Mouse (Mus musculus) intestine, embryonic 14.5 days (tissue): Measurements from ENCODE around the gene Sema4c. TPM values are rescaled to one million over a fixed set of nuclear protein-coding genes. Genes with fewer than 3 reads are reported as not detected.

Experiments used
- ATAC-seq: fragments of 200-750 bp; cut with Nextera tagmentation; replicated peaks from 2 replicates; pipeline ENCODE4 v1.8.0; 2017; ENCODE audit warnings: low read depth, moderate number of reproducible peaks, moderate TSS enrichment, moderate library complexity; ENCODE audit not compliant: low FRiP score, low TSS enrichment
- DNase-seq: peaks from one replicate; pipeline ENCODE4 v3.0.0-alpha.2; 2018; ENCODE audit warnings: low spot score
- H3K27ac ChIP-seq: fragments of 300-500 bp; sonication (generic); 2 replicates; pipeline ENCODE4 v1.5.1; 2014; ENCODE audit warnings: low read depth, mild to moderate bottlenecking, control low read depth
- H3K27me3 ChIP-seq: fragments of 300-500 bp; sonication (generic); replicated peaks from 2 replicates; pipeline ENCODE4 v1.6.1; 2014; ENCODE audit warnings: low read length, control low read depth; ENCODE audit not compliant: control insufficient read depth, insufficient read depth
- H3K36me3 ChIP-seq: fragments of 300-500 bp; sonication (generic); 2 replicates; pipeline ENCODE4 v1.6.1; 2014; ENCODE audit warnings: low read length, control low read depth; ENCODE audit not compliant: control insufficient read depth, insufficient read depth
- H3K4me1 ChIP-seq: fragments of 300-500 bp; sonication (generic); replicated peaks from 2 replicates; pipeline ENCODE4 v1.6.1; 2014; ENCODE audit warnings: low read length, control low read depth, mixed read lengths; ENCODE audit not compliant: control insufficient read depth, insufficient read depth
- H3K4me2 ChIP-seq: fragments of 300-500 bp; sonication (generic); 2 replicates; pipeline ENCODE4 v1.6.1; 2014; ENCODE audit warnings: low read length
- H3K4me3 ChIP-seq: fragments of 300-500 bp; sonication (generic); 2 replicates; pipeline ENCODE4 v1.5.1; 2014; ENCODE audit warnings: low read depth, low read length, control low read depth, mixed read lengths
- H3K9ac ChIP-seq: fragments of 300-500 bp; sonication (generic); 2 replicates; pipeline ENCODE4 v1.6.1; 2014; ENCODE audit warnings: mild to moderate bottlenecking, low read length
- H3K9me3 ChIP-seq: fragments of 300-500 bp; sonication (generic); 2 replicates; pipeline ENCODE4 v1.6.1; 2016; ENCODE audit warnings: low read length, control low read depth; ENCODE audit not compliant: control insufficient read depth
- WGBS: fragments of 180-500 bp; shearing (Covaris S2); extraction: QIAGEN DNeasy Blood & Tissue Kit; methylation state at CpG from one replicate; pipeline ENCODE4 v1.1.7; 2014; 5-methylcytosine and 5-hydroxymethylcytosine counted together
- polyA plus RNA-seq: library from polyadenylated mRNA; unstranded; fragments of >200 nt; fragmentation: Nextera tagmentation; extraction: Ambion mirVana; gene quantifications from 2 replicates; pipeline ENCODE4 v1.2.1, GENCODE M21; 2014

The Sema4c gene
- polyA plus RNA-seq, 1 experiment from 2014 or later: 2.8 TPM

- peaks cover 45% of the 10 kb centered on the region for H3K36me3 ChIP-seq
- H3K27me3 ChIP-seq: no peaks in the 10 kb centered on the region
- no peak overlapping the region for H3K4me2 ChIP-seq
- H3K4me3 ChIP-seq: no peak overlapping the region
- DNase-seq (no peak), ATAC-seq (no peak)
- peak overlapping the region; percentile 60 for H3K27ac ChIP-seq
- H3K9me3 ChIP-seq: no peaks in the 10 kb centered on the region
- H3K9ac ChIP-seq: no peak overlapping the region
- H3K4me1 ChIP-seq: peaks cover 27% of the 10 kb centered on the region
- 42% methylated on average over 9 of the region's 9 CpGs for WGBS
Measured at GRCm38 (mm10) chr1:36547981-36548598, 10.1 kb downstream of the Sema4c start.

- under 1% methylated on average over 43 of the region's 43 CpGs for WGBS
- Histone ChIP-seq H3K27ac (peak within 1 kb of the TSS; percentile 60), H3K9ac (peak within 1 kb of the TSS; percentile 60), H3K4me1 (peaks cover 27% of the 10 kb centered on the region), H3K36me3 (peaks cover 41% of the 10 kb centered on the region), H3K4me2 (peak within 1 kb of the TSS; percentile 75), H3K27me3 (no peaks in the 10 kb centered on the region), H3K4me3 (peak within 1 kb of the TSS; percentile 73), H3K9me3 (no peaks in the 10 kb centered on the region)
- ATAC-seq (peak; percentile 96), DNase-seq (peak; percentile 91)
Measured at GRCm38 (mm10) chr1:36546888-36547471, 11.2 kb downstream of the Sema4c start, which contains the start of gene Ankrd39. Gene Ankrd39, minus strand, starts transcription at chr1:36547445.

DNA sequence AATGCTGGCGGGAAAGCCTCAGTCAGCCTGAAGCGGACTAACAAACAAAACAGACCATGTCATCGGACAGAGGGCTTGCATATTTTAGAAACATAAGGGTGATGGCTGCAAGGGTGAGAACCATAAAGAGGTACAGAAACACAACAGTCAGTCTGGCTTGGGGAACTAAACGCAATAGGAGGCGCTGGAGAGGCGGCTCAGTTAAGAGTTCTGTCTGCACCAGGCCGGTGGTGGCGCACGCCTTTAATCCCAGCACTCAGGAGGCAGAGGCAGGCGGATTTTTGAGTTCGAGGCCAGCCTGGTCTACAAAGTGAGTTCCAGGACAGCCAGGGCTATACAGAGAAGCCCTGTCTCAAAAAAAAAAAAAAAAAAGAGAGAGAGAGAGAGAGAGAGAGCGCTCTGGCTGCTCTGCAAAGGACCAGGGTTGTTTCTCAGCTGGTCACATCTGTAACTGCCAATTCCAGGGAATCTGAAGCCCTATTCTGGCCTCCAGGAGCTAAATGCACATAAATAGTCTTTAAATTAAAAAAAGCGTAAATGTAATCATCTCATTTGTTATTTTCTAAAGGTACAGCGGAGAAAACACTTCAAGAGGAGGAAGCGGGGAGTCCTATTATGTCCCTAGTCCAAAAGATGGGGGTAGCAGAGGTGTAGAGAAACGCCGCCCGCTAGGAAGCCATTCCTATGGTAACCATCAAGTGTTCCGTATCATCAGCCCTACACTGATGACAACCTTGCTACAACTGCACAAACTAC, 12.1 kb downstream of the Sema4c start:
- H3K36me3 ChIP-seq: peaks cover 41% of the 10 kb centered on the region
- WGBS: 67% methylated on average over 19 of the region's 19 CpGs
- peak overlapping the region; percentile 75 for H3K4me2 ChIP-seq
- peak overlapping the region; percentile 60 for H3K9ac ChIP-seq
- ATAC-seq (no peak), DNase-seq (no peak)
- H3K4me3 ChIP-seq: peak overlapping the region; percentile 73
- peaks cover 27% of the 10 kb centered on the region for H3K4me1 ChIP-seq
- no peaks in the 10 kb centered on the region for H3K9me3 ChIP-seq
- H3K27ac ChIP-seq: no peak overlapping the region
- no peaks in the 10 kb centered on the region for H3K27me3 ChIP-seq

DNA sequence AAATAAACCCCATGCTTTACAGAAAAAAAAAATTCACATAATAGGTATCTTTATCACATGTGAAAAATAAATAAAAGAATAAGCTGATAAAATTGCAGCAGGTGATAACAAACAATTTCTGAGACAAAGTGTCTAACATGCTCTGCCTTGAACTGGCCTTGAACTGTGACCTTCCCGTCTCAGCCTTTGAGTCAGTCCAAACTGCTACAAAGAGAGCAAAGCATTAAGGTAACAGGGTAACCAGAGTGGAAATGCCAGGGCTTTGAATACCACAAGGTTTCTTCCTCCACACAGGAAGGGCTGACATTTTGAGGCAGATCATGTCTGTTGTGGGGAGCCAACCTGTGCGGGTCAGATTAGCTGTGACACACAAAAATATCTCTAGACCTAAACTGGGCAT, 12.8 kb downstream of the Sema4c start:
- Histone ChIP-seq H3K4me2 (no peak overlapping the region), H3K9ac (no peak overlapping the region), H3K4me1 (peaks cover 27% of the 10 kb centered on the region), H3K4me3 (no peak overlapping the region), H3K9me3 (no peaks in the 10 kb centered on the region), H3K27me3 (no peaks in the 10 kb centered on the region), H3K27ac (no peak overlapping the region), H3K36me3 (peaks cover 40% of the 10 kb centered on the region)
- no peak for ATAC-seq
- no peak for DNase-seq
- 82% methylated on average over 2 of the region's 2 CpGs for WGBS

DNA sequence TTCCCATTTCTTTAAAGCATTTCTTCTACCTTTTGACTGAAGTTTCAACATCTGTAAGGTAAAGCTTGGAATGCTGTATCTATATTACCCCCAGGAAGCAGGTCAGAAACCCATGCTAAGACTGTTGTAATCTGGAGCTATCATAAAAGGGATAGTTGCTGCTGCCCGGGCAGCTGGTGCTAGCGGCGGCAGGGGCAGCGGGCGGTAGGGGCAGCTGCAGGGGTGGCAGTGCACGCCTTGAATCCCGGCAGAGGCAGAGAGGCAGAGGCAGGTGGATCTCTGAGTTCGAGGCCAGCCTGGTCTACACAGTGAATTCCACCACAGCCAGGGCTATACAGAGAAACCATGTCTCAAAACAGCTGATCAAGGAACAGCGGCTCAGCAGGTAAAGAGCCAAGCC, 15.2 kb downstream of the Sema4c start:
- ATAC-seq: no peak
- H3K9me3 ChIP-seq: no peaks in the 10 kb centered on the region
- WGBS: 92% methylated on average over 9 of the region's 9 CpGs
- H3K9ac ChIP-seq: no peak overlapping the region
- H3K27ac ChIP-seq: no peak overlapping the region
- peaks cover 46% of the 10 kb centered on the region for H3K36me3 ChIP-seq
- no peaks in the 10 kb centered on the region for H3K27me3 ChIP-seq
- H3K4me1 ChIP-seq: peaks cover 16% of the 10 kb centered on the region
- no peak overlapping the region for H3K4me2 ChIP-seq
- no peak for DNase-seq
- no peak overlapping the region for H3K4me3 ChIP-seq

- ATAC-seq (no peak), DNase-seq (no peak)
- Histone ChIP-seq H3K36me3 (peaks cover 49% of the 10 kb centered on the region), H3K27me3 (no peaks in the 10 kb centered on the region), H3K27ac (no peak overlapping the region), H3K4me3 (no peak overlapping the region), H3K9ac (no peak overlapping the region), H3K4me2 (no peak overlapping the region), H3K9me3 (no peaks in the 10 kb centered on the region), H3K4me1 (peaks cover 9% of the 10 kb centered on the region; the same call in 1 of the 2 replicates)
- WGBS: 93% methylated on average over 16 of the region's 16 CpGs
Measured at GRCm38 (mm10) chr1:36541844-36542243, 16.3 kb downstream of the Sema4c start.

GRCm38 (mm10) chr1:36540807-36541206, 17.3 kb downstream of the Sema4c start:
- no peak overlapping the region for H3K27ac ChIP-seq
- ATAC-seq: no peak

GRCm38 (mm10) chr1:36540132-36540531, 18.0 kb downstream of the Sema4c start:
- peaks cover 49% of the 10 kb centered on the region for H3K36me3 ChIP-seq
- H3K4me1 ChIP-seq: no peaks in the 10 kb centered on the region
- no peak for ATAC-seq

More at GRCm38 (mm10) chr1:36540807-36541206, 17.3 kb downstream of the Sema4c start:
- H3K4me1 ChIP-seq: 0 out of 2 replicates have a peak, but pooled peaks cover 4% of the 10 kb centered on the region
- peaks cover 49% of the 10 kb centered on the region for H3K36me3 ChIP-seq
- no peak overlapping the region for H3K4me3 ChIP-seq
- 93% methylated on average over 12 of the region's 12 CpGs for WGBS
- no peak overlapping the region for H3K9ac ChIP-seq
- no peaks in the 10 kb centered on the region for H3K9me3 ChIP-seq
- no peaks in the 10 kb centered on the region for H3K27me3 ChIP-seq
- H3K4me2 ChIP-seq: no peak overlapping the region
- DNase-seq: no peak

More at GRCm38 (mm10) chr1:36540132-36540531, 18.0 kb downstream of the Sema4c start:
- Histone ChIP-seq H3K27ac (no peak overlapping the region), H3K4me3 (no peak overlapping the region), H3K9ac (no peak overlapping the region), H3K4me2 (no peak overlapping the region), H3K9me3 (no peaks in the 10 kb centered on the region), H3K27me3 (no peaks in the 10 kb centered on the region)
- DNase-seq: no peak
- WGBS: 88% methylated on average over 11 of the region's 11 CpGs
